Mouse (Mus musculus): ENCODE results near the gene Smoc2.

Smoc2 gene

GRCm38 (mm10) chr17:14349086-14349814 lies 69.9 kb downstream of the Smoc2 start:
- DNase-seq (ENCODE audit: low spot score) = no peak

GRCm38 (mm10) chr17:14353219-14354079 lies 74.1 kb downstream of the Smoc2 start:
- no peak for DNase-seq (ENCODE audit: low spot score)

- DNase-seq (ENCODE audit: low spot score) = no peak
Measured at GRCm38 (mm10) chr17:14361511-14361910, 82.2 kb downstream of the Smoc2 start.

- no peak for DNase-seq (ENCODE audit: low spot score)
Measured at GRCm38 (mm10) chr17:14370476-14370875, 91.2 kb downstream of the Smoc2 start.

- no peak for DNase-seq (ENCODE audit: low spot score)
Measured at GRCm38 (mm10) chr17:14371606-14372005, 92.3 kb downstream of the Smoc2 start.

GRCm38 (mm10) chr17:14372324-14373145 lies 93.2 kb downstream of the Smoc2 start:
- no peak for DNase-seq (ENCODE audit: low spot score)

GRCm38 (mm10) chr17:14378692-14379446 lies 99.6 kb downstream of the Smoc2 start:
- DNase-seq (ENCODE audit: low spot score) = no peak

- no peak for DNase-seq (ENCODE audit: low spot score)
Measured at GRCm38 (mm10) chr17:14379518-14379917, 100.2 kb downstream of the Smoc2 start.

GRCm38 (mm10) chr17:14379966-14380365 lies 100.7 kb downstream of the Smoc2 start:
- DNase-seq (ENCODE audit: low spot score) = no peak

GRCm38 (mm10) chr17:14380526-14380925 lies 101.2 kb downstream of the Smoc2 start:
- no peak for DNase-seq (ENCODE audit: low spot score)

GRCm38 (mm10) chr17:14381482-14381881 lies 102.2 kb downstream of the Smoc2 start:
- DNase-seq (ENCODE audit: low spot score) = no peak

GRCm38 (mm10) chr17:14383981-14384380 lies 104.7 kb downstream of the Smoc2 start:
- no peak for DNase-seq (ENCODE audit: low spot score)

- DNase-seq (ENCODE audit: low spot score) = no peak
Measured at GRCm38 (mm10) chr17:14384980-14385379, 105.7 kb downstream of the Smoc2 start.

GRCm38 (mm10) chr17:14387261-14387660 lies 108.0 kb downstream of the Smoc2 start:
- no peak for DNase-seq (ENCODE audit: low spot score)

GRCm38 (mm10) chr17:14392443-14392842 lies 113.1 kb downstream of the Smoc2 start:
- DNase-seq (ENCODE audit: low spot score) = no peak

GRCm38 (mm10) chr17:14394861-14395260 lies 115.6 kb downstream of the Smoc2 start:
- no peak for DNase-seq (ENCODE audit: low spot score)

- DNase-seq (ENCODE audit: low spot score) = no peak
Measured at GRCm38 (mm10) chr17:14397456-14397855, 118.2 kb downstream of the Smoc2 start.

GRCm38 (mm10) chr17:14398650-14399424 lies 119.5 kb downstream of the Smoc2 start:
- no peak for DNase-seq (ENCODE audit: low spot score)

- DNase-seq (ENCODE audit: low spot score) = no peak
Measured at GRCm38 (mm10) chr17:14400960-14401359, 121.7 kb downstream of the Smoc2 start.

- DNase-seq (ENCODE audit: low spot score) = no peak
Measured at GRCm38 (mm10) chr17:14407874-14408273, 128.6 kb downstream of the Smoc2 start.

GRCm38 (mm10) chr17:14412460-14412859 lies 133.2 kb downstream of the Smoc2 start:
- DNase-seq (ENCODE audit: low spot score) = no peak

Data from urinary bladder, postnatal 10 days (tissue).